Mouse (Mus musculus): ENCODE measurements around the gene Prr5. TPM values are rescaled to one million over a fixed set of nuclear protein-coding genes. Genes with fewer than 3 reads are reported as not detected.

Prr5 gene
- polyA plus RNA-seq, 1 experiment: 68.4 TPM

GRCm38 (mm10) chr15:84736346-84736993, 67.0 kb downstream of the Prr5 start:
- no peak overlapping the region for H3K4me3 ChIP-seq (ENCODE audit: insufficient read depth, low read depth, low read length)
- no peaks in the 10 kb centered on the region for H3K4me1 ChIP-seq (ENCODE audit: control insufficient read depth, insufficient read depth, low read length)
- H3K27me3 ChIP-seq (replicated peaks; ENCODE audit: control insufficient read depth, insufficient read depth, low read length): no peaks in the 10 kb centered on the region
- H3K36me3 ChIP-seq (ENCODE audit: control insufficient read depth, insufficient read depth, low read length): no peaks in the 10 kb centered on the region
- TF ChIP-seq CTCF (conservative IDR thresholded peaks at IDR 0.05; ENCODE audit: insufficient read depth, insufficient read length, low read depth, low read length) (no peak), POLR2A (IDR thresholded peaks at IDR 0.05; ENCODE audit: low read depth, low read length) (no peak)
- no peak overlapping the region for H3K27ac ChIP-seq (ENCODE audit: insufficient read depth, low read depth, low read length)
- 77% methylated on average over 11 of the region's 11 CpGs for WGBS
- no peak for DNase-seq

- TF ChIP-seq POLR2A (IDR thresholded peaks at IDR 0.05; ENCODE audit: low read depth, low read length): no peak
- H3K4me1 ChIP-seq (ENCODE audit: control insufficient read depth, insufficient read depth, low read length): no peaks in the 10 kb centered on the region
- 79% methylated on average over 2 of the region's 4 CpGs for WGBS
- H3K4me3 ChIP-seq (ENCODE audit: insufficient read depth, low read depth, low read length): no peak overlapping the region
- H3K27me3 ChIP-seq (replicated peaks; ENCODE audit: control insufficient read depth, insufficient read depth, low read length): no peaks in the 10 kb centered on the region
- H3K27ac ChIP-seq (ENCODE audit: insufficient read depth, low read depth, low read length): no peak overlapping the region
- no peak for DNase-seq
- H3K36me3 ChIP-seq (ENCODE audit: control insufficient read depth, insufficient read depth, low read length): no peaks in the 10 kb centered on the region
These were observed 67.5 kb downstream of the Prr5 start for GRCm38 (mm10) chr15:84736994-84737346.

- TF ChIP-seq CTCF (conservative IDR thresholded peaks at IDR 0.05; ENCODE audit: insufficient read depth, insufficient read length, low read depth, low read length): no peak
- no peak for TF ChIP-seq POLR2A (IDR thresholded peaks at IDR 0.05; ENCODE audit: low read depth, low read length)
- WGBS: 91% methylated on average over 7 of the region's 7 CpGs
- Histone ChIP-seq H3K36me3 (ENCODE audit: control insufficient read depth, insufficient read depth, low read length) (no peaks in the 10 kb centered on the region), H3K27ac (ENCODE audit: insufficient read depth, low read depth, low read length) (no peak overlapping the region), H3K27me3 (replicated peaks; ENCODE audit: control insufficient read depth, insufficient read depth, low read length) (no peaks in the 10 kb centered on the region), H3K4me1 (ENCODE audit: control insufficient read depth, insufficient read depth, low read length) (no peaks in the 10 kb centered on the region), H3K4me3 (ENCODE audit: insufficient read depth, low read depth, low read length) (no peak overlapping the region)
- DNase-seq: no peak
These were observed 68.8 kb downstream of the Prr5 start for GRCm38 (mm10) chr15:84738246-84738645.

GRCm38 (mm10) chr15:84741573-84741972, 72.2 kb downstream of the Prr5 start:
- TF ChIP-seq CTCF (conservative IDR thresholded peaks at IDR 0.05; ENCODE audit: insufficient read depth, insufficient read length, low read depth, low read length) (peak; percentile 31; the same call in 1 of the 2 replicates), POLR2A (IDR thresholded peaks at IDR 0.05; ENCODE audit: low read depth, low read length) (no peak)
- Histone ChIP-seq H3K36me3 (ENCODE audit: control insufficient read depth, insufficient read depth, low read length) (no peaks in the 10 kb centered on the region), H3K27me3 (replicated peaks; ENCODE audit: control insufficient read depth, insufficient read depth, low read length) (no peaks in the 10 kb centered on the region), H3K4me3 (ENCODE audit: insufficient read depth, low read depth, low read length) (no peak overlapping the region), H3K27ac (ENCODE audit: insufficient read depth, low read depth, low read length) (no peak overlapping the region), H3K4me1 (ENCODE audit: control insufficient read depth, insufficient read depth, low read length) (no peaks in the 10 kb centered on the region)
- 72% methylated on average over 3 of the region's 3 CpGs for WGBS
- DNase-seq: no peak

- Histone ChIP-seq H3K27me3 (replicated peaks; ENCODE audit: control insufficient read depth, insufficient read depth, low read length) (no peaks in the 10 kb centered on the region), H3K36me3 (ENCODE audit: control insufficient read depth, insufficient read depth, low read length) (no peaks in the 10 kb centered on the region), H3K4me1 (ENCODE audit: control insufficient read depth, insufficient read depth, low read length) (no peaks in the 10 kb centered on the region), H3K4me3 (ENCODE audit: insufficient read depth, low read depth, low read length) (no peak overlapping the region), H3K27ac (ENCODE audit: insufficient read depth, low read depth, low read length) (no peak overlapping the region)
- WGBS: 33% methylated on average over 3 of the region's 3 CpGs
- no peak for DNase-seq
- TF ChIP-seq CTCF (conservative IDR thresholded peaks at IDR 0.05; ENCODE audit: insufficient read depth, insufficient read length, low read depth, low read length) (no peak), POLR2A (IDR thresholded peaks at IDR 0.05; ENCODE audit: low read depth, low read length) (no peak)
These were observed 73.9 kb downstream of the Prr5 start for GRCm38 (mm10) chr15:84743347-84743746.

GRCm38 (mm10) chr15:84744308-84744707, 74.9 kb downstream of the Prr5 start:
- no peak overlapping the region for H3K4me3 ChIP-seq (ENCODE audit: insufficient read depth, low read depth, low read length)
- H3K36me3 ChIP-seq (ENCODE audit: control insufficient read depth, insufficient read depth, low read length): no peaks in the 10 kb centered on the region

GRCm38 (mm10) chr15:84745831-84746230, 76.4 kb downstream of the Prr5 start:
- Histone ChIP-seq H3K4me3 (ENCODE audit: insufficient read depth, low read depth, low read length) (no peak overlapping the region), H3K36me3 (ENCODE audit: control insufficient read depth, insufficient read depth, low read length) (no peaks in the 10 kb centered on the region), H3K27me3 (replicated peaks; ENCODE audit: control insufficient read depth, insufficient read depth, low read length) (no peaks in the 10 kb centered on the region), H3K27ac (ENCODE audit: insufficient read depth, low read depth, low read length) (no peak overlapping the region), H3K4me1 (ENCODE audit: control insufficient read depth, insufficient read depth, low read length) (no peaks in the 10 kb centered on the region)
- WGBS: 84% methylated on average over 4 of the region's 4 CpGs
- no peak for TF ChIP-seq CTCF (conservative IDR thresholded peaks at IDR 0.05; ENCODE audit: insufficient read depth, insufficient read length, low read depth, low read length)
- TF ChIP-seq POLR2A (IDR thresholded peaks at IDR 0.05; ENCODE audit: low read depth, low read length): no peak
- no peak for DNase-seq

More at GRCm38 (mm10) chr15:84744308-84744707, 74.9 kb downstream of the Prr5 start:
- DNase-seq: no peak
- Histone ChIP-seq H3K27ac (ENCODE audit: insufficient read depth, low read depth, low read length) (no peak overlapping the region), H3K4me1 (ENCODE audit: control insufficient read depth, insufficient read depth, low read length) (no peaks in the 10 kb centered on the region), H3K27me3 (replicated peaks; ENCODE audit: control insufficient read depth, insufficient read depth, low read length) (no peaks in the 10 kb centered on the region)
- TF ChIP-seq POLR2A (IDR thresholded peaks at IDR 0.05; ENCODE audit: low read depth, low read length) (no peak), CTCF (conservative IDR thresholded peaks at IDR 0.05; ENCODE audit: insufficient read depth, insufficient read length, low read depth, low read length) (no peak)
- WGBS: 43% methylated on average over 2 of the region's 2 CpGs

Other genes starting within 250 kb of the Prr5 start
- gene Shisal1, start 222.5 kb upstream of the Prr5 start, polyA plus RNA-seq (2012; rRNA removed): 1.6 and 2.2 TPM in 2 replicates
- gene Rtl6, start 111.8 kb upstream of the Prr5 start, polyA plus RNA-seq (2012; rRNA removed): 6.9 and 8.4 TPM in 2 replicates
- 4.7 and 5.3 TPM in 2 replicates for gene Arhgap8, start 50.4 kb downstream of the Prr5 start, polyA plus RNA-seq (2012; rRNA removed)
- gene Phf21b, start 186.4 kb downstream of the Prr5 start, polyA plus RNA-seq (2012; rRNA removed): 3.6 and 4.7 TPM in 2 replicates